Mouse (Mus musculus) layer of hippocampus, adult 2 months (tissue): ENCODE results near the gene Capn5. TPM values are rescaled to one million over a fixed set of nuclear protein-coding genes. Genes with fewer than 3 reads are reported as not detected.
A peak's percentile ranks its signal among the peaks of the same experiment; 100 is the strongest.

Experiments
- DNase-seq, 2 experiments: peaks; one replicate each; pipeline ENCODE4 v3.0.0; 2022; ENCODE audit warnings: low spot score in 2 of 2
- H3K27ac ChIP-seq: fragments of 200-600 bp; 2 replicates; pipeline ENCODE4 v1.8.1; 2022
- H3K4me3 ChIP-seq: fragments of 200-600 bp; 2 replicates; pipeline ENCODE4 v1.8.1; 2022; ENCODE audit warnings: mild to moderate bottlenecking
- CTCF ChIP-seq: fragments of 200-600 bp; conservative IDR thresholded peaks from 2 replicates; pipeline ENCODE4 v1.8.1; 2022; ENCODE audit warnings: antibody characterized with exemption, mild to moderate bottlenecking, moderate library complexity
- total RNA-seq, 2 experiments: library from RNA; stranded (reverse); gene quantifications; 2 replicates each; pipeline ENCODE4 v1.2.3; 2021

Gene Capn5
- total RNA-seq, 2 experiments from 2014 or later: 42.3 to 45.0 TPM

DNA sequence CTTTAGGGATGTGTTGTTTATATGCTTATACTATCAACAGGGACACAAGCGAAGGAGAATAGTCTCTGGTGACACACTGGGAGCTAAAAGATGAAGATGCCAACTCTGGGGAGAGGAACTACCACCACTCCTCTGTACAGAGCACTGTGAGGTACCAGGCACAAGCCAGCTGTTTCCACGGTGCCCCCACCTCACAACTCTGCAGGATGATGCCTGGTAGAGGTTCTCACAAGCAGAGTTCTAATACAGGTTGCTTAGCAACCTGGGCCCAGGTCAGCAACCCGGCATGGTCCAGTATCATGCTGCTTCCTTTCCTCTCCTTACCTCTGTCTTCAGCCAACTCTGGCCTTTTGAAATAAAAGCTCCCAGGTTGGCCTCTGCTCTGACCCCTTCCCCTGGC is 40.5 kb downstream of the Capn5 start:
- no peak overlapping the region for H3K27ac ChIP-seq
- H3K4me3 ChIP-seq: no peak overlapping the region
- DNase-seq: no peak
- TF ChIP-seq CTCF: no peak

DNA sequence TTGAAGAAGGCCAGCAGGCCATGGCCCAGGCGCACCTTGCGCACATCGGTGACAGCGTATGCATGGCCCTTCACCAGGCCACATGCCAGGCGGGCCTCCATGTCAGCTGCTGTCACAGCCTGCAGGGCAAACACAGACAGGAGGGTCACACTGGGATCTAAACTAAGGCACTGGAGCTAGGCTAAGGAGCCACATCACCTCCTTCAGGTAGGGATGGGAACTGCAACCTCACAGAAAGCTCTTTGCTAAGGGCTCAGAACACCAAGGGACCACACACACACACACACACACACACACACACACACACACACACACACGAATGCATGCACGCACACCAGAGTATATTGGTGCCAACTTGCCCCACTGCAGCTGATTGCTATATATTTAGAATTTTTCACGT is 46.3 kb downstream of the Capn5 start:
- peak; percentile 33 for TF ChIP-seq CTCF
- H3K4me3 ChIP-seq: no peak overlapping the region
- H3K27ac ChIP-seq: no peak overlapping the region
- DNase-seq: no peak

DNA sequence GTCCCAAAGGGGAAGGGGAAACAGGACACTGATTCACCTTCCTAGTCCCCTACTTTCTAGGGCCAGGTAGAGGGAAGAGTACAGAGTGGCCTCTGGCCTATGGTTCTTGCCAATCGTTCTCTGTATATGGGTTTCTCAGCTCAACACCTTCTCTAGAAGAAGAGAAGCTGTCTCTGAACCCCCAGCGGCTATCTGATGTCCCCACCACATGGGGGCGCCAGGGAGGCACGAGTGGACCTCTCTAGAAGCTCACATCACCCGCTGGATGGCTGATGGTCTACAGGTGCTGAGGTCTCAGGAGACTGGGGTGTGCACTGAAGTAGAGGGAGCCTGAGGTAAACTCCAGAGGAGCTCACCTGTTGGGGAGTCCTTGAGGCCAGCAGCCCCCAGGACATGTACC is 52.6 kb downstream of the Capn5 start:
- DNase-seq: no peak
- peak; percentile 73 for TF ChIP-seq CTCF

GRCm38 (mm10) chr7:98124701-98125100 is 53.4 kb downstream of the Capn5 start:
- no peak for DNase-seq
- Histone ChIP-seq H3K4me3 (no peak overlapping the region), H3K27ac (no peak overlapping the region)
- no peak for TF ChIP-seq CTCF

More for the DNA sequence above, 52.6 kb downstream of the Capn5 start:
- Histone ChIP-seq H3K27ac (no peak overlapping the region), H3K4me3 (no peak overlapping the region)

DNA sequence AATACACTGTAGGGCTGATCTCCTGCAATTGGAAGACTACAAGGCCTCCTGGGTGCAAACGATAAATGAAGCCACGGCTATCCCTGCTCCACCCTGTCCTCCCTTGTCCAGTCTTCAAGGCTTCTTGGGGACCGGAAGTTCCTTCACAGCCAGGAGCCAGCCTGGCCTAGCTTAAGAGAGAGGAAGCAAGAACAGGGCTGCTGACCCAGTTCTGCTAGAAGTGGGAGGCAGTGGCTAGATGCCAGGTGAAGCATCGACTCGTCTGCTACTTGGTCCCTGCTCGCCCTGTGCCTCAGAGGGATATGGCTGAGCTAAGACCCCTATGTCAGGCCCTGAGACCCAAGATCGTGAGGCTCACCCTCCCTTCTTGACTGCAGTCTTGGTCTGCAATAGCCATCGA is 56.4 kb downstream of the Capn5 start:
- no peak for TF ChIP-seq CTCF

GRCm38 (mm10) chr7:98121241-98121640 is 56.8 kb downstream of the Capn5 start:
- no peak overlapping the region for H3K27ac ChIP-seq
- DNase-seq: no peak
- TF ChIP-seq CTCF: no peak
- no peak overlapping the region for H3K4me3 ChIP-seq

More for the DNA sequence above, 56.4 kb downstream of the Capn5 start:
- H3K27ac ChIP-seq: no peak overlapping the region
- H3K4me3 ChIP-seq: no peak overlapping the region
- DNase-seq: no peak

- peak; percentile 91 for TF ChIP-seq CTCF
- no peak overlapping the region for H3K27ac ChIP-seq
- DNase-seq: peak; percentile 65 to 75
- peak overlapping the region; percentile 22; the same call in 1 of the 2 replicates for H3K4me3 ChIP-seq
Measured at GRCm38 (mm10) chr7:98120325-98120724, 57.7 kb downstream of the Capn5 start.

- no peak for TF ChIP-seq CTCF
- no peak overlapping the region for H3K27ac ChIP-seq
- no peak overlapping the region for H3K4me3 ChIP-seq
- DNase-seq: no peak
Measured at GRCm38 (mm10) chr7:98119961-98120232, 58.2 kb downstream of the Capn5 start.

- Histone ChIP-seq H3K27ac (no peak within 1 kb of the TSS), H3K4me3 (peak within 1 kb of the TSS; percentile 22; the same call in 1 of the 2 replicates)
- no peak for TF ChIP-seq CTCF
- no peak for DNase-seq
Measured at GRCm38 (mm10) chr7:98119179-98119960, 58.7 kb downstream of the Capn5 start, which contains the start of gene Myo7a. Gene Myo7a, minus strand, starts transcription at chr7:98119524.

DNA sequence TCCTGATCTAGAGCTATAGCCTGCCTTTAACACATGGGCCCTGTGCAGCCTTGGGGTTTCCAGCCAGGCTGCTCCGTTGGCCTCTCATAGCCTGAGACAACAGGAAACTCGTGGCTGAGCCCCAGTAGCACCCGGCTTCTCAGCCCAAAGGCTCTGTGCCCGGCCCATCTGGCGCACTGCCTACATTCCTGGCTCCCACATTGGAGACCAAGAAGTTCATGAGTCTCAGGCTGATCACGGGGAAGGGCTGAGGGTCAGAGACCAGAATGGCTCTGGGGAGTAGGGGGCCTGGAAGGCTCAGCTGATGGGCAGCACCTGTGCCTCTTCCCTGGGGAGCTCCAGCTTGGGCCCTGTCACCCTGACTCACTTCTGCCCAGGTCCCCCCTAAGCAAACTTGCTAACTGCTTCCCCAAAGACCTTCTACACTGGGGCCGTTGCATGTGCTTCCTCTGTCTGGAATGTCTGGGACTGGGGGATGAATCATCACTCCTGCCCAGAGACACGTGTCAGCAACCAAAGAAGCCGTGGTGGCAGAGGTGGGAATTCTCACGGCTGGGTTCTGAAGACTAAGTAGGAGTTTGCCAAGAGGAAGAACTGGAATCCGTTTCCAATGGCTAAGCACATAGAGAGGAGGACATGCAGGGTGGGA is 60.9 kb downstream of the Capn5 start:
- no peak for TF ChIP-seq CTCF
- DNase-seq: no peak
- no peak overlapping the region for H3K27ac ChIP-seq
- H3K4me3 ChIP-seq: no peak overlapping the region

DNA sequence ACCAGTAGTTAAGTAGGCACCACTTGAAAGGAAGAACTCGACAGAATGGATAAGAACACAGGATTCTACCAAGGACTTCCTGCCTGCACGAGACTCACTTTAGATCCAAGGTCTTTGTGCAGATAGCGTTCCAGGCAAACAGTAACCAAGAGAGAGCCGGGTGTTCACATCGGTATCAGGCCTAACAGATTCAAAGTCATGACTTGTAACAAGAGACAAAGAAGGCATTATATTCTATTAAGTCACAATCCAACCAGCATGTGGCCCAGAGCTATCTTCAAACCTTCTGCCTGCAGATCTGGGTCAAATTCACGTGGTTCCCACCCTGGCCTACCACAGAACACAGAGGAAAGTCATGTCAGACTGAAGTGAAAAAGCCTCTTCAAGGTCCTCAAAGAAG is 63.4 kb downstream of the Capn5 start:
- TF ChIP-seq CTCF: no peak

GRCm38 (mm10) chr7:98111233-98111632 is 66.8 kb downstream of the Capn5 start:
- no peak overlapping the region for H3K4me3 ChIP-seq
- no peak for TF ChIP-seq CTCF
- no peak for DNase-seq
- no peak overlapping the region for H3K27ac ChIP-seq

More for the DNA sequence above, 63.4 kb downstream of the Capn5 start:
- DNase-seq: no peak
- no peak overlapping the region for H3K4me3 ChIP-seq
- H3K27ac ChIP-seq: no peak overlapping the region

DNA sequence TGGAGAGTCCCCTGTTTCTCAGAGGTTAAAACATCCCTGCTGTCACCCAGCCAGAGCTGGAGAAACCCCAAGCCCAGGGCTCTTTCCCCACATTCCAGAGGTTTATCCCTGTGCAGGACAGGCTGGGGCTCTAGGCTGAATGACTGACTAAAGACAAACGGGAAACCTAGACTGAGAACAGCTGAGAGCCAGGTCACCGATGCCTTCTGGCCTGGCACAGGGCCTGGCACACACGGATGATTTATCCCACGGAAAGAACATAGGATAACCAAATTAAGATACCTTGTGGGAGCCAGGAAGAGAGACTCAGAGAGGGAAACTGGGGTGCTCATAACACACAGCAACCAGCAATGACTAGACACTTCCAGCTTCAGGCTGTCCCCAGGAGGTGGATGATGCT is 68.3 kb downstream of the Capn5 start:
- no peak for TF ChIP-seq CTCF
- no peak overlapping the region for H3K27ac ChIP-seq
- no peak overlapping the region for H3K4me3 ChIP-seq
- DNase-seq: no peak
